8 mouse cellular contexts compared by ENCODE assay signal in genomic region chr9:41228425-41229224, GRCm38 (mm10).
DNase-seq lines count a peak whose midpoint lies in the region; TF ChIP-seq lines count a peak whose summit lies in the region.

No protein-coding gene starts in this region.

- no peaks in the 10 kb centered on the region for H3K36me3 ChIP-seq in megakaryocyte, embryonic 14.5 days (replicated peaks; ENCODE audit: low read length)

- peaks cover 11% of the 10 kb centered on the region for H3K4me1 ChIP-seq in megakaryocyte, embryonic 14.5 days

- peak; percentile 91 for DNase-seq in R1 (ENCODE audit: low read depth, low spot score)
- peak; percentile 87 to 88 for DNase-seq in cerebellum, postnatal 25 days
- DNase-seq in gastrocnemius, adult 2 months = peak; percentile 89
- DNase-seq in hindlimb bud, embryonic 11.5 days (ENCODE audit: extremely low spot score, low read depth, low spot score) = peak; percentile 96
- peak; percentile 73 to 94 for DNase-seq in left cerebral cortex, adult 8-10 months (ENCODE audit: low spot score in 2 of 2)
- peak; percentile 92 to 95 for DNase-seq in right cerebral cortex, postnatal 10 days (ENCODE audit: low spot score in 2 of 2)
- peak; percentile 87 for DNase-seq in urinary bladder, postnatal 25 days (ENCODE audit: low spot score)

- intact Hi-C loops in gastrocnemius, adult 2 months (cut with DNase I) = loop anchor here (1.0 to 10.0 kb wide), 4 partner anchors 162 to 723 kb away; no protein-coding TSS in a partner anchor

- H3K4me3 ChIP-seq in gastrocnemius, adult 2 months = peak overlapping the region; percentile 77
- peak overlapping the region; percentile 89 for H3K4me3 ChIP-seq in megakaryocyte, embryonic 14.5 days (replicated peaks)

- TF ChIP-seq CTCF in gastrocnemius, adult 2 months (IDR thresholded peaks at IDR 0.05) = peak; percentile 87

- no peaks in the 10 kb centered on the region for H3K9me3 ChIP-seq in megakaryocyte, embryonic 14.5 days

- peaks cover 30% of the 10 kb centered on the region for H3K27me3 ChIP-seq in megakaryocyte, embryonic 14.5 days (replicated peaks)

- peak overlapping the region; percentile 88 for H3K27ac ChIP-seq in gastrocnemius, adult 2 months

Comparison
In these comparisons a context has a peak if more than half of its experiments do, and no peak if none do; other contexts are left out.
1. Peak in every context shown above with its lines: DNase-seq, H3K4me3 ChIP-seq and H3K27ac ChIP-seq.